Mouse (Mus musculus): ENCODE measurements at regions not wholly inside any gene's neighbourhood (a gene's known extent, or its start where the extent isn't known, plus 50 kb on each side); places are given as distances from the start of the nearest gene placed in this dataset.

DNA sequence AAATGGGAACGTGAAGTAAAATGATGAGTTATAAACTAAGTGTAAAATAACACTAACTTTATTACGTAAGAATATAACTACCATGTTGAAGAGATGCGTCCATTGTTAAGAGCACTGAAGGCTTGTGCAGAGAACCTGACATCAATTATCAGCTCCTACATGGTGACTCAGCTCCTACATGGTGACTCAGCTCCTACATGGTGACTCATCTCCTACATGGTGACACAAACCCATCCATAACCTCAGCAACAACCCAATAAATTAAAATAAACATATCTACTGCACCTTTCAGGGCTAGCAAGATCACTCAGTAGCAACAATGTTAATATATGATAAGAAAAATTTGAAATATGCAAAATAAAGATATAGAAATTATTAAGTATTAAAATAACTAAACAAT lies 125.5 kb upstream of the Cdh12 start:
- TF ChIP-seq BHLHE40 (IDR thresholded peaks at IDR 0.05; ENCODE audit: low read depth, low read length) (no peak), CTCF (conservative IDR thresholded peaks at IDR 0.05 in 1 of 2, IDR thresholded peaks at IDR 0.05 in 1 of 2; ENCODE audit: low read depth in 2 of 2, low read length in 2 of 2) (no peak), UBTF (IDR thresholded peaks at IDR 0.05; ENCODE audit: low read depth, low read length) (no peak), CHD1 (IDR thresholded peaks at IDR 0.05; ENCODE audit: low read depth, low read length) (no peak), POLR2A (IDR thresholded peaks at IDR 0.05; ENCODE audit: low read depth, low read length) (no peak), ETS1 (conservative IDR thresholded peaks at IDR 0.05; ENCODE audit: low read depth, low read length) (no peak), CHD2 (IDR thresholded peaks at IDR 0.05; ENCODE audit: low read length) (no peak), ZKSCAN1 (IDR thresholded peaks at IDR 0.05; ENCODE audit: borderline replicate concordance, low read depth, low read length) (no peak)

Data from CH12.LX (cell line).